ENCODE assay signal across 9 mouse cellular contexts in the genomic region with DNA sequence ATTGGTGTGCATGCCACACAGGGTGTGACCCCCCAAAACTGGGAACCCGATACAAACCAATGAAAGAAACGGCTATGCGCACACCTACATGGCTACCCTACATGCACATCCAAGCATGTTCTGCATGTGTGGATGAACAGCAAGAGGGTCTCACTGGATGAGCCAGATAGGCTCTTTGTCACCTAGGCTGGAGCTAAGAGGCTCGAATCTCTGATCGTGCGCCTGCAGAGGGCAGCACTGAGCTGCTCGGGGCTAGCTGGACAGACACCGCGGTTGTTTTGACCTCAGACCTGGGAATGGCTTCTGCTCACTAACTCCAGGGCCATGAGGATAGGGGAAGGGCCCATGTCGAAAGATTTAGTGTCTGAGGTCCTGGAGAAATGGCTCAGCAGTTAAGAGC. TPM values are rescaled to one million over a fixed set of nuclear protein-coding genes. Genes with fewer than 3 reads are reported as not detected.
DNase-seq lines count a peak whose midpoint lies in the region; ATAC-seq lines count a peak whose summit lies in the region.
"Had no signal": no experiment of that assay in that cellular context is flagged by ENCODE, and none has a peak within 500 bp of the region (broad histone marks: within the 10 kb centered on the region; RNA-seq: fewer than 3 reads in every experiment).

No protein-coding gene starts in this region.

- H3K9me3 ChIP-seq in liver, embryonic 12.5 days (replicated peaks), result no peaks in the 10 kb centered on the region
- no peaks in the 10 kb centered on the region for H3K9me3 ChIP-seq in liver, embryonic 13.5 days (replicated peaks)
- H3K9me3 ChIP-seq in neural tube, embryonic 14.5 days (ENCODE audit: control insufficient read depth, low read length), result no peaks in the 10 kb centered on the region
- H3K9me3 ChIP-seq: embryonic facial prominence, embryonic 13.5 days had no signal

- H3K27ac ChIP-seq in liver, embryonic 12.5 days, result no peak overlapping the region
- no peak overlapping the region for H3K27ac ChIP-seq in liver, embryonic 13.5 days
- H3K27ac ChIP-seq in neural tube, embryonic 14.5 days (ENCODE audit: low read depth, low read length), result no peak overlapping the region
- H3K27ac ChIP-seq: embryonic facial prominence, embryonic 13.5 days had no signal

- no peak for ATAC-seq in liver, embryonic 12.5 days
- ATAC-seq in liver, embryonic 13.5 days (ENCODE audit: low read depth), result no peak
- peak; percentile 31; the same call in 1 of the 2 replicates for ATAC-seq in neural tube, embryonic 14.5 days (ENCODE audit: low read depth)

- 0 out of 2 replicates have a peak, but pooled peaks cover 2% of the 10 kb centered on the region for H3K27me3 ChIP-seq in liver, embryonic 12.5 days (replicated peaks)
- no peaks in the 10 kb centered on the region for H3K27me3 ChIP-seq in liver, embryonic 13.5 days
- no peaks in the 10 kb centered on the region for H3K27me3 ChIP-seq in neural tube, embryonic 14.5 days (ENCODE audit: control insufficient read depth, insufficient read depth, low read length)
- H3K27me3 ChIP-seq: embryonic facial prominence, embryonic 13.5 days had no signal

- H3K4me1 ChIP-seq in liver, embryonic 12.5 days, result no peaks in the 10 kb centered on the region
- H3K4me1 ChIP-seq in liver, embryonic 13.5 days (replicated peaks), result no peaks in the 10 kb centered on the region
- H3K4me1 ChIP-seq in neural tube, embryonic 14.5 days (ENCODE audit: control insufficient read depth, insufficient read depth, low read length), result no peaks in the 10 kb centered on the region
- H3K4me1 ChIP-seq: embryonic facial prominence, embryonic 13.5 days had no signal

- H3K36me3 ChIP-seq in liver, embryonic 12.5 days, result no peaks in the 10 kb centered on the region
- no peaks in the 10 kb centered on the region for H3K36me3 ChIP-seq in liver, embryonic 13.5 days
- H3K36me3 ChIP-seq in neural tube, embryonic 14.5 days (ENCODE audit: control insufficient read depth, insufficient read depth, low read length), result no peaks in the 10 kb centered on the region
- H3K36me3 ChIP-seq: embryonic facial prominence, embryonic 13.5 days had no signal

- peak; percentile 81 for DNase-seq in liver
- DNase-seq in cerebellum, postnatal 25 days, result peak; percentile 72 to 87
- peak; percentile 82 for DNase-seq in gastrocnemius, postnatal 14 days
- DNase-seq in kidney, adult 9 months, result peak; percentile 74
- DNase-seq in liver, embryonic 13.5 days, result peak; percentile 52
- DNase-seq in testis, postnatal 10 days (ENCODE audit: low spot score), result peak; percentile 93

- H3K4me3 ChIP-seq in liver, embryonic 12.5 days, result no peak overlapping the region
- H3K4me3 ChIP-seq in liver, embryonic 13.5 days (replicated peaks), result no peak overlapping the region
- H3K4me3 ChIP-seq in neural tube, embryonic 14.5 days (ENCODE audit: low read depth, low read length), result no peak overlapping the region
- H3K4me3 ChIP-seq: embryonic facial prominence, embryonic 13.5 days had no signal

- intact Hi-C loops in gastrocnemius, postnatal 14 days (cut with DNase I; ENCODE audit: low total_unique reads), result no loop called here

- no peak overlapping the region for H3K9ac ChIP-seq in liver, embryonic 12.5 days
- no peak overlapping the region for H3K9ac ChIP-seq in liver, embryonic 13.5 days
- H3K9ac ChIP-seq in neural tube, embryonic 14.5 days (replicated peaks; ENCODE audit: low read depth, low read length), result no peak overlapping the region
- H3K9ac ChIP-seq: embryonic facial prominence, embryonic 13.5 days had no signal

- no peak overlapping the region for H3K4me2 ChIP-seq in liver, embryonic 12.5 days
- no peak overlapping the region for H3K4me2 ChIP-seq in liver, embryonic 13.5 days
- H3K4me2 ChIP-seq in neural tube, embryonic 14.5 days (ENCODE audit: low read depth, low read length), result no peak overlapping the region
- H3K4me2 ChIP-seq: embryonic facial prominence, embryonic 13.5 days had no signal

- 20% methylated on average over 10 of the region's 10 CpGs for WGBS in liver, embryonic 12.5 days (ENCODE audit: insufficient replicate concordance)
- WGBS in liver, embryonic 13.5 days (ENCODE audit: insufficient replicate concordance), result 21% methylated on average over 10 of the region's 10 CpGs
- WGBS in neural tube, embryonic 14.5 days, result 25% methylated on average over 10 of the region's 10 CpGs

RNA-seq across cellular contexts. Expression of gene Krt42, which starts 12.9 kb away (rescaled TPM):
- polyA plus RNA-seq in liver, embryonic 12.5 days (2016; fragmentation: Nextera tagmentation; extraction: Ambion mirVana), result not detected in 2 replicates
- not detected for total RNA-seq in gastrocnemius, postnatal 14 days (2021)
- polyA plus RNA-seq in liver, embryonic 13.5 days (2015; fragmentation: Nextera tagmentation; extraction: Ambion mirVana), result not detected in 2 replicates
- not detected in 2 replicates for polyA plus RNA-seq in neural tube, embryonic 14.5 days (2014; fragmentation: Nextera tagmentation; extraction: Ambion mirVana)

RNA-seq across cellular contexts. Expression of gene Krt17, which starts 21.7 kb away (rescaled TPM):
- 0.27 and 0.30 TPM in 2 replicates for polyA plus RNA-seq in liver, embryonic 12.5 days (2016; fragmentation: Nextera tagmentation; extraction: Ambion mirVana)
- total RNA-seq in gastrocnemius, postnatal 14 days (2021), result not detected
- polyA plus RNA-seq in liver, embryonic 13.5 days (2015; fragmentation: Nextera tagmentation; extraction: Ambion mirVana), result 0.41 and 0.62 TPM in 2 replicates
- 0.22 TPM in 1 of 2 replicates, not detected in the other for polyA plus RNA-seq in neural tube, embryonic 14.5 days (2014; fragmentation: Nextera tagmentation; extraction: Ambion mirVana)

RNA-seq across cellular contexts. Expression of gene Krt16, which starts 33.8 kb away (rescaled TPM):
- polyA plus RNA-seq in liver, embryonic 12.5 days (2016; fragmentation: Nextera tagmentation; extraction: Ambion mirVana), result not detected in 2 replicates
- total RNA-seq in gastrocnemius, postnatal 14 days (2021), result not detected
- not detected in 2 replicates for polyA plus RNA-seq in liver, embryonic 13.5 days (2015; fragmentation: Nextera tagmentation; extraction: Ambion mirVana)
- polyA plus RNA-seq in neural tube, embryonic 14.5 days (2014; fragmentation: Nextera tagmentation; extraction: Ambion mirVana), result not detected in 2 replicates

RNA-seq across cellular contexts. Expression of gene Eif1, which starts 37.1 kb away (rescaled TPM):
- 1,823 and 1,858 TPM in 2 replicates for polyA plus RNA-seq in liver, embryonic 12.5 days (2016; fragmentation: Nextera tagmentation; extraction: Ambion mirVana)
- total RNA-seq in gastrocnemius, postnatal 14 days (2021), result 100 to 1,000 TPM; 781 to 791 TPM
- 1,883 and 1,943 TPM in 2 replicates for polyA plus RNA-seq in liver, embryonic 13.5 days (2015; fragmentation: Nextera tagmentation; extraction: Ambion mirVana)
- polyA plus RNA-seq in neural tube, embryonic 14.5 days (2014; fragmentation: Nextera tagmentation; extraction: Ambion mirVana), result 1,262 and 1,333 TPM in 2 replicates

RNA-seq across cellular contexts. Expression of gene Gast, which starts 51.7 kb away (rescaled TPM):
- polyA plus RNA-seq in liver, embryonic 12.5 days (2016; fragmentation: Nextera tagmentation; extraction: Ambion mirVana), result not detected in 2 replicates
- not detected for total RNA-seq in gastrocnemius, postnatal 14 days (2021)
- polyA plus RNA-seq in liver, embryonic 13.5 days (2015; fragmentation: Nextera tagmentation; extraction: Ambion mirVana), result not detected in 2 replicates
- not detected in 2 replicates for polyA plus RNA-seq in neural tube, embryonic 14.5 days (2014; fragmentation: Nextera tagmentation; extraction: Ambion mirVana)
